9 mouse cellular contexts compared by ENCODE assay signal in the genomic region with DNA sequence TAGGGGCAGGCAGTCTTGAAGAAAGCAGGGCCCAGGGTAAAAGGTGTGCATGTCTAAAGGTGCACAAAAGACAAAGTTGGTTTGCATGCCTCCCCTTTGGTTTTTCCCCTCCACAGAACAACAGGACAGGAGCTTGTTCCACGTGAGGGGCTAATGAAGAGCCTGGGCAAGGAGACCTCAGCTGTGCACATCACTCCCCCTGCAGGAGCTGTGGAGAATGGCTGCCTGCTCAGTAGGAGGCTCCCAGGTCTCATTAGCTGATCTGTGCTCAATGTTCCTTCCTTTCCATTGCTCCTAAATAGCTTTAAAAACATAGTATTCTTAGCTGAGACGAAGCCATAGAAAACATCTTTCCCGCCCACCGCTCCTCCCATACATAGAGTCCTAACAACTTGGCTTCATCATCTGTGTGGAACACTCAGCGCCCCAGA. TPM values are rescaled to one million over a fixed set of nuclear protein-coding genes. Genes with fewer than 3 reads are reported as not detected.
DNase-seq lines count a peak whose midpoint lies in the region; ATAC-seq and TF ChIP-seq lines count a peak whose summit lies in the region.
"Had no signal": no experiment of that assay in that cellular context is flagged by ENCODE, and none has a peak within 500 bp of the region (broad histone marks: within the 10 kb centered on the region; RNA-seq: fewer than 3 reads in every experiment).

No protein-coding gene starts in this region.

- H3K4me2 ChIP-seq in embryonic facial prominence, embryonic 14.5 days (ENCODE audit: low read depth, low read length): no peak overlapping the region
- no peak overlapping the region for H3K4me2 ChIP-seq in stomach, postnatal 0 days (replicated peaks; ENCODE audit: low read depth)
- H3K4me2 ChIP-seq: midbrain, embryonic 12.5 days had no signal

- no peaks in the 10 kb centered on the region for H3K9me3 ChIP-seq in embryonic facial prominence, embryonic 14.5 days (ENCODE audit: control insufficient read depth, low read length)
- H3K9me3 ChIP-seq in stomach, postnatal 0 days (ENCODE audit: control insufficient read depth, low read length): no peaks in the 10 kb centered on the region
- H3K9me3 ChIP-seq: midbrain, embryonic 12.5 days had no signal

- peak; percentile 83 for TF ChIP-seq CTCF in stomach, postnatal 0 days (IDR thresholded peaks at IDR 0.05; ENCODE audit: low read depth)

- no peak for TF ChIP-seq EP300 in stomach, postnatal 0 days (optimal IDR thresholded peaks at IDR 0.05)

- H3K4me3 ChIP-seq in embryonic facial prominence, embryonic 14.5 days (ENCODE audit: low read depth, low read length): no peak overlapping the region
- H3K4me3 ChIP-seq in stomach, postnatal 0 days (ENCODE audit: low read depth, low read length): no peak overlapping the region
- H3K4me3 ChIP-seq: midbrain, embryonic 12.5 days had no signal

- 65% methylated on average over 5 of the region's 5 CpGs for WGBS in embryonic facial prominence, embryonic 14.5 days
- 68% methylated on average over 5 of the region's 5 CpGs for WGBS in stomach, postnatal 0 days

- H3K4me1 ChIP-seq in embryonic facial prominence, embryonic 14.5 days (ENCODE audit: control insufficient read depth, insufficient read depth, low read length): peaks cover 8% of the 10 kb centered on the region
- no peaks in the 10 kb centered on the region for H3K4me1 ChIP-seq in stomach, postnatal 0 days (replicated peaks; ENCODE audit: control insufficient read depth, insufficient read depth)

- no peak overlapping the region for H3K27ac ChIP-seq in embryonic facial prominence, embryonic 14.5 days (replicated peaks; ENCODE audit: low read depth, low read length)
- H3K27ac ChIP-seq in stomach, postnatal 0 days (replicated peaks): no peak overlapping the region
- H3K27ac ChIP-seq: midbrain, embryonic 12.5 days had no signal

- H3K9ac ChIP-seq in embryonic facial prominence, embryonic 14.5 days (ENCODE audit: low read depth, low read length): no peak overlapping the region
- no peak overlapping the region for H3K9ac ChIP-seq in stomach, postnatal 0 days (ENCODE audit: low read length)
- H3K9ac ChIP-seq: midbrain, embryonic 12.5 days had no signal

- 0 out of 2 replicates have a peak, but pooled peaks cover 19% of the 10 kb centered on the region for H3K36me3 ChIP-seq in embryonic facial prominence, embryonic 14.5 days (ENCODE audit: control insufficient read depth, insufficient read depth, low read length)
- H3K36me3 ChIP-seq in stomach, postnatal 0 days (ENCODE audit: control insufficient read depth, insufficient read depth, low read length): no peaks in the 10 kb centered on the region

- ATAC-seq in frontal cortex, adult (ENCODE audit: low TSS enrichment): peak; percentile 51
- peak; percentile 61 for ATAC-seq in embryonic facial prominence, embryonic 14.5 days (ENCODE audit: low read depth)
- peak; percentile 34; the same call in 1 of the 2 replicates for ATAC-seq in stomach, postnatal 0 days (ENCODE audit: low FRiP score, low TSS enrichment)

- no peak for DNase-seq in frontal cortex, postnatal 14 days (ENCODE audit: low spot score in 2 of 2)
- peak; percentile 43 for DNase-seq in urinary bladder, postnatal 14 days (ENCODE audit: low spot score)
- no peak for DNase-seq in urinary bladder, adult 2 months (ENCODE audit: low spot score)
- DNase-seq in embryonic facial prominence, embryonic 14.5 days (ENCODE audit: low spot score): peak; percentile 54
- DNase-seq in kidney, postnatal 10 days: peak; percentile 75
- DNase-seq in lung, postnatal 25 days (ENCODE audit: low spot score): peak; percentile 45
- peak; percentile 48 for DNase-seq in stomach, postnatal 0 days (ENCODE audit: low spot score)

- no peaks in the 10 kb centered on the region for H3K27me3 ChIP-seq in embryonic facial prominence, embryonic 14.5 days (replicated peaks; ENCODE audit: control insufficient read depth, insufficient read depth, low read length)
- H3K27me3 ChIP-seq in stomach, postnatal 0 days (ENCODE audit: control insufficient read depth, insufficient read depth, low read length): no peaks in the 10 kb centered on the region
- H3K27me3 ChIP-seq: midbrain, embryonic 12.5 days had no signal

RNA-seq across cellular contexts. Expression of a gene that starts 6.3 kb away (rescaled TPM):
- polyA plus RNA-seq in urinary bladder, adult 2 months (2012; rRNA removed): 0.44 and 0.48 TPM in 2 replicates
- 11.9 and 13.1 TPM in 2 replicates for polyA plus RNA-seq in embryonic facial prominence, embryonic 14.5 days (2014; fragmentation: Nextera tagmentation; extraction: Ambion mirVana)
- polyA plus RNA-seq in stomach, postnatal 0 days (2015; fragmentation: Nextera tagmentation; extraction: Ambion mirVana): 1.5 and 1.6 TPM in 2 replicates

Comparison
In these comparisons a context has a peak if more than half of its experiments do, and no peak if none do; other contexts are left out.
1. DNase-seq: peak in urinary bladder, postnatal 14 days (single experiment), embryonic facial prominence, embryonic 14.5 days (single experiment), kidney, postnatal 10 days (single experiment), lung, postnatal 25 days (single experiment) and stomach, postnatal 0 days (single experiment); none in frontal cortex, postnatal 14 days (0 of 2) and urinary bladder, adult 2 months (single experiment).
2. Peak in every context shown above with its lines, with median percentiles within 50 percentile points of each other: ATAC-seq.